Mouse (Mus musculus): ENCODE measurements around the gene Resp18.

GRCm38 (mm10) chr1:75294294-75294693, 16.1 kb upstream of the Resp18 start:
- TF ChIP-seq CTCF (IDR thresholded peaks at IDR 0.05; ENCODE audit: low read depth) (no peak), EP300 (IDR thresholded peaks at IDR 0.05; ENCODE audit: low read depth) (no peak)

Data from liver, embryonic 14.5 days (tissue).